Mouse (Mus musculus): ENCODE results near the gene Phf23.

DNA sequence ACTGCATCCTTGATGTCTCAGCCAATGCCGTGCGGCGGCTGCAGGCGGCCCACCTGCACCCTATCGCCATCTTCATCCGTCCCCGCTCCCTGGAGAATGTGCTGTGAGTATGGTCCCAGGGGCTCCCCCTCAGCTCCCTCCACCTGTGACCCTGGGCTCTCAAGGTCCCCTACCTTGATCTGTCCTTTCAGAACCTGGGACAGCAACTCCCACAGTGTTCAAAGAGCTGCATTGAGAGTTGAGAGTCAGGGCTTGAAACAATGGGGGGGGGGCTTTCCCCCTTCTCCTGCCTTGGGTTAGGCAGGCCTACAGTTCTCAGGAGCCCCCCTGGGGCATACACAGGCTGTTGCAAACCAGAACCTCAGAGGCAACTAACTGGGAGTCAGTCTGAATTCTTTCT, 48.1 kb downstream of the Phf23 start:
- TF ChIP-seq POLR2A (IDR thresholded peaks at IDR 0.05; ENCODE audit: low read depth, low read length) (no peak), CTCF (IDR thresholded peaks at IDR 0.05; ENCODE audit: extremely low read depth, insufficient read depth, insufficient read length, insufficient replicate concordance) (no peak)
